Mouse (Mus musculus): ENCODE data around the gene V1rd19. TPM values are rescaled to one million over a fixed set of nuclear protein-coding genes. Genes with fewer than 3 reads are reported as not detected.

Gene V1rd19
- polyA plus RNA-seq (2012; rRNA removed): not detected in 2 replicates

DNA sequence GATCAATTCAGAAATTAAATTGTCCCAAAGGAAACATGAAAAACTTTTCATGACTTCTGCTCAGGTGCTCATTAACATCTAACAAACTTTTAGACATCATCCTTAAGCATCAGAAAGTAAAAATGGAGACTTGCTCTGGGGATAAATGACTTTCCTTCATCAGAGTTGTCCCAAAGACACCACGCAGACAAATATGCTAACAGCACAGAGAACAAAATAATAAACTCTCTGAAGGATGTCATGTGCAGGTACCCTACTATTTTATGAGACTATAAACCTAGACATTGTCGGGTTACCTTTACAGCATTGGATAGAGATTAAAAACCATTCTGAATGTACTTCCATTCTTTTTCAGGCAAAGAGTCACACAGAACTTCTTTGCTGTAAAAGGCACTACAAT lies at the start of gene V1rd19:
Gene V1rd19 (plus strand): TSS at position 301 of the 400 bp plus-strand sequence.

DNA sequence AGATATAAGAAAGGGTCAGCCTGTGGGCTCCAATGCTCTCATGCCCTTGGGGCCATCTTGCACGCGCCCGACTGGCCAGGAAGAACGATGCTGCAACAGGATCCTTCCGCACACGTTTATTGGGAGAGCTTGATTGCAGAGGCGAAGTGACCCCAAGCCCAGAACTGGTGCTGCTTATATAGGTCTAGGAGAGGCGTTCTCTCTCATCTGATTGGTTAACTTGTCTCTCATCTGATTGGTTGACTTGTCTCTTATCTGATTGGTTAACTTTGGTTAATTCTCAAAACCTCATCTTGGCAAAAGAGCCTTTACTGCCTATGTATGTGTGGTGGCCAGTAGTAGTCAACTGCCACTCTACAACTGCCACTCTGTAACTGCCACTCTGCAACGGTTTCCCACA lies 27.2 kb upstream of the V1rd19 start, which contains the start of gene Vmn1r181:
Gene Vmn1r181 (plus strand): TSS at position 301 of the 400 bp plus-strand sequence.

DNA sequence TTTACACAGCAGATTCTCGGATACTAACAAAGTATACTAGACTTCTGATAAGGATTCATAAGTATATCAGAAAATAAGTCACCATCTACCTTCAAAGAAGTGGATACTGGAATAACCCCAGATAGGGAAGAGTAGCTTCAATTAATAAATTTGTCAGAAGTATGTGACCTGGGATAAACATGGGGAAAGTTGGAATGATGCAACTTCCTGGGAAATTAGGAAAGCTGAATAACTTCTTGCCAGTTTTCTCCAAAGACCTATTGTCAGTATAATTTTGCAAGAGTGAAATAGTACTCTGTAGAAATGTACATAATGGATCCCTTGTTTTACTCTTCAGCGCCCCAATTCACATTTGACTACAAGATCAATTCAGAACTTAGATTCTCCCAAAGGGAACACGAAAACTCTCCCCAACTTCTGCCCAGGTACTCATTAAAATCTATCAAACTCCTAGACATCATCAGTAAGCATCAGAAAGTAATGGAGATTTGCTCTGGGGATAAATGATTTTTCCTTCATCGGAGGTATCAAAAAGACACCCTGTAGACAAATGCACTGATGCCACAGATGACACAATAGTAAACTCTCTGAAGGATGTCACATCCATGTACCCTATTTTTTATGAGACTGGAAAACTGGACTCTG lies 51.3 kb downstream of the V1rd19 start, which contains the start of gene Vmn1r183:
Gene Vmn1r183 (plus strand): TSS at position 595 of the 645 bp plus-strand sequence.

Other genes with a start within 250 kb of the V1rd19 start
- gene Vmn1r174, start 249.4 kb upstream of the V1rd19 start, polyA plus RNA-seq (2012; rRNA removed): not detected in 2 replicates
- not detected in 2 replicates for gene Vmn1r175, start 191.0 kb upstream of the V1rd19 start, polyA plus RNA-seq (2012; rRNA removed)
- not detected in 2 replicates for gene Vmn1r176, start 164.3 kb upstream of the V1rd19 start, polyA plus RNA-seq (2012; rRNA removed)
- not detected in 2 replicates for gene Vmn1r177, start 135.2 kb upstream of the V1rd19 start, polyA plus RNA-seq (2012; rRNA removed)
- not detected in 2 replicates for gene Vmn1r178, start 109.7 kb upstream of the V1rd19 start, polyA plus RNA-seq (2012; rRNA removed)
- not detected in 2 replicates for gene Vmn1r179, start 74.7 kb upstream of the V1rd19 start, polyA plus RNA-seq (2012; rRNA removed)
- gene Vmn1r180, start 51.1 kb upstream of the V1rd19 start, polyA plus RNA-seq (2012; rRNA removed): not detected in 2 replicates
- gene Vmn1r181, start 27.1 kb upstream of the V1rd19 start, polyA plus RNA-seq (2012; rRNA removed): not detected in 2 replicates
- not detected in 2 replicates for gene Vmn1r183, start 51.6 kb downstream of the V1rd19 start, polyA plus RNA-seq (2012; rRNA removed)
- gene Zfp180, start 80.2 kb downstream of the V1rd19 start, polyA plus RNA-seq (2012; rRNA removed): 39.2 and 39.8 TPM in 2 replicates
- 6.9 and 7.5 TPM in 2 replicates for gene Zfp112, start 110.6 kb downstream of the V1rd19 start, polyA plus RNA-seq (2012; rRNA removed)
- 18.3 and 18.8 TPM in 2 replicates for gene Zfp235, start 132.5 kb downstream of the V1rd19 start, polyA plus RNA-seq (2012; rRNA removed)
- 2.6 and 2.9 TPM in 2 replicates for gene Zfp114, start 173.4 kb downstream of the V1rd19 start, polyA plus RNA-seq (2012; rRNA removed)
- 4.1 and 4.3 TPM in 2 replicates for gene Zfp111, start 209.8 kb downstream of the V1rd19 start, polyA plus RNA-seq (2012; rRNA removed)
- gene Zfp109, start 235.9 kb downstream of the V1rd19 start, polyA plus RNA-seq (2012; rRNA removed): 4.9 and 5.0 TPM in 2 replicates